Mouse (Mus musculus) embryonic facial prominence, embryonic 12.5 days (tissue): ENCODE data around the gene Bhlhe41. TPM values are rescaled to one million over a fixed set of nuclear protein-coding genes. Genes with fewer than 3 reads are reported as not detected.

Source experiments
- polyA plus RNA-seq: library from polyadenylated mRNA; unstranded; fragments of >200 nt; fragmentation: Nextera tagmentation; extraction: Ambion mirVana; gene quantifications from 2 replicates; pipeline ENCODE4 v1.2.1, GENCODE M21; 2016

The Bhlhe41 gene
- polyA plus RNA-seq, 1 experiment from 2014 or later, result 2.6 TPM

Other genes with a start within 250 kb of the Bhlhe41 start
- not detected in 2 replicates for gene Tuba3b, start 249.8 kb downstream of the Bhlhe41 start, polyA plus RNA-seq
- gene Rassf8, start 118.8 kb downstream of the Bhlhe41 start, polyA plus RNA-seq, result 8.2 and 9.1 TPM in 2 replicates
- 10.6 and 11.7 TPM in 2 replicates for gene Sspn, start 66.1 kb upstream of the Bhlhe41 start, polyA plus RNA-seq